Mouse (Mus musculus): ENCODE measurements around the gene Cracr2b.

DNA sequence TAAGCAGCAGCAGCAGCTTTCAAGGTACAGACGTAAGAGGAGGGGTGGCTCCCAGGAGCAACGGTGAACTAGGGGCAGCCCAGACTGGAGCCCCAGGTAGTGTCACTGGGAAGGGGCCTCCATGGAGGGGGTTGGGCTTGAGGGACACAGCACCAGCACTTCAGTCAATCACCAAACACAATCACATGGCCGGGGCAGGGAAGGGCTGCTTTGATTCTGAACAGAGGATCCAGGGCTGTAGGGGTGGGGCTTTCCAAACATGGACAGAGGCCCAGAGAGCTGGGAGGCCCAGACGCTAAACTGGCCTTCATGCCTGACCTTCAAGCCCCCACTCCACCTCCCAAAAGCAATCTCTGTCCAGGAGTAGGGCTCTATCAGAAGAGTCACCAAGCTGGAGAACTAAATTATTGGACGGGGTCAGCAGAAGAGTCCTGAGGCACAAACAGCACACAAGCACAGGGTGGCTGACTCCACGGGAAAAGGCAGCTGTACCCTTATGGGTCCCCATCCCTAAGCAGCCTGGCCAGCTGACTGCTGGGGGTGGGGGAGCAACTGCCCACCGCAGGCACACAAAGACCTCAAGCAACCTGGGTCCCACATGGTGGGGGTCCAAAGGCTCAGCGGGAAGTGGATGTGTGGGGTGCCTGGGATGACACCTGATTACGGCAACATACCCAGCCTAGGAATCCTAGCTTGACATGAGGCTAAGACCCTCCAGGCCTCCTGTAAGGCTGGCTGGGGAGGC, 30.9 kb upstream of the Cracr2b start:
- TF ChIP-seq CTCF (IDR thresholded peaks at IDR 0.05; ENCODE audit: low read depth): no peak
- TF ChIP-seq EP300 (IDR thresholded peaks at IDR 0.05; ENCODE audit: low read depth): no peak
